Mouse (Mus musculus) spleen, postnatal 36 days (tissue): ENCODE results near the gene Atg4b.
"Not testable (repeated sequence)": the region's sequence is repeated elsewhere in the genome, so short reads cannot be mapped to it uniquely, and the experiment has no call there.

Experiments
- DNase-seq, 2 experiments: peaks; one replicate each; pipeline ENCODE4 v3.0.0; 2022; ENCODE audit warnings: low spot score in 2 of 2, mixed read lengths in 1 of 2

Gene Atg4b

GRCm38 (mm10) chr1:93817823-93818532 is 66.7 kb downstream of the Atg4b start:
- no peak for DNase-seq

- DNase-seq: no peak
Measured at GRCm38 (mm10) chr1:93818722-93819121, 67.4 kb downstream of the Atg4b start.

DNA sequence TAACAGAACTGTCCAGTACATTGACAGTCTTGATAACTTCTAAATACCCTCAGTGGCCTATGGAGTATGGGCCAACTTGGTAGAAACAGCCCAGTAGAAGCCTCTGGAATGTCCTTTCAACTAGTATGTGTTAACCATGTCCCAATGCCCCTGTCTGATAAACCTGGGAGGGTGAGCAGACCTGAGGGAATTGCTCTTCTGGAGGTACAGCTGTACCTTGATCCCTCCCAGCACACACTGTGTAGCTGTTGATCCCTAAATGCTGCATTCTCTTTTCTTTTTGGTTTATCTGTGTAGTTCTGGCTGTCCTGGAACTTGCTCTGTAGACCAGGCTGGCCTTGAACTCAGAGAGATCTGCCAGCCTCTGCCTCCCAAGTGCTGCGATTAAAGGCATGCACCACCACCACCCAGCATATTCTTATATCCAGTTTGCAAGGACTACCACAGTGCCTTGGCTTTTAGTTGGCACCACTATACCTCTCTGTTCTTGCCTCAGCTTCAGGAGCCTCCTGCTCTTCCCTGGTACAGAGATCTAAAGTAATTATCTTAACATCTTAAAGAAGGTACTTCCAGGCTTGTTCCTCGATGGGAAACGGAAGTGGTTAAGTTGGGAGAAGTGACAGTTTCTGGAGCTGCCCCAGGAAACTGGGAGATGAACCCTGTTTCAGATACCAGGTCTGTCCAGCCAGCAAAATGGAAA is 72.6 kb downstream of the Atg4b start:
- DNase-seq: no peak

- DNase-seq: no peak
Measured at GRCm38 (mm10) chr1:93824609-93825008, 73.3 kb downstream of the Atg4b start, which contains the start of gene D2hgdh. D2hgdh (plus strand) TSS chr1:93824909.

DNA sequence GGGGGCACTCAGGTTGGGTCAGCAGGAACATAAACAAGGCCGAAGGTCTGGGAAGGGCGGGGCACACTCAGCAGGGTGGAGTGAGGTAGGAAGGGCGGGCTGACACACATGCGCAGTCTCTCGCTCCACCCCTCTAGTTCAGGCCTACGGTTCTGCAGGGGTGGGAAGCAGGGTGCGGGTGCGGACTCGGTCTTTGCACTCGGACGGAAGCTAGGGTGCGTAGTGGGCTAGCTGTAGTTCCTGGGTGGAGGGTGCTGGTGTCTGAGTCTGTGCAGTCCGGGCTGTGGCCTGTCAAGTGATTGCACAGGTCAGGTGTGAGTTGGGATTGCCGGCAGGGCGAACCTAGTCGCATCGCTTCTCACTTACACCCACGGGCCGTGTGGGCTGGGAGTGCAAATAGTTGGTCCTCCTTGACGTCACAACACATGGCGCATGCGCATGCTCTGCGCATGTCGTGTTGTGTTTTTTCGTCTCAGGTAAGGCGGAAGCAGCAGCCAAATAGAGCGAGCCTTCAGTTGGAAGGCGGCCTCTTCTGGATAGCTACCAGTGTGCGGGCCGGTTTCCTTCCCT is 73.9 kb downstream of the Atg4b start:
- DNase-seq: peak; percentile 95 to 96

- no peak for DNase-seq
Measured at GRCm38 (mm10) chr1:93825771-93826539, 74.7 kb downstream of the Atg4b start.

DNA sequence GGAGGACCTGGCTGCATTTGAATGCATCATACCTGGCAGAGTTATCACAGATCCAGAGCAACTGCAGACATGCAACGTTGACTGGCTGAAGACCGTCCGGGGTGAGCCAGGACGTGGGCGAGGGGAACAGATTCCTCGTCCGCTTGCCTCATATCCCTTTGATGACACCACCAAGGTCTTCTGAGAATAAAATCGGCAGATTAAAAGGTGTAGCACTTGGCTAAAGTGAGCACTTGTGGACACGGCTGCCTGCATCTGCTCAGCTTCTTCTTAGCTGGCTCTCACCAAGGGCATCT is 75.2 kb downstream of the Atg4b start:
- DNase-seq: no peak

- DNase-seq: not testable (repeated sequence)
Measured at GRCm38 (mm10) chr1:93832754-93833360, 81.6 kb downstream of the Atg4b start.

- DNase-seq: no peak
Measured at GRCm38 (mm10) chr1:93834671-93835150, 83.4 kb downstream of the Atg4b start.

GRCm38 (mm10) chr1:93835211-93835610 is 83.9 kb downstream of the Atg4b start:
- no peak for DNase-seq

GRCm38 (mm10) chr1:93835876-93836531 is 84.7 kb downstream of the Atg4b start:
- DNase-seq: no peak

DNA sequence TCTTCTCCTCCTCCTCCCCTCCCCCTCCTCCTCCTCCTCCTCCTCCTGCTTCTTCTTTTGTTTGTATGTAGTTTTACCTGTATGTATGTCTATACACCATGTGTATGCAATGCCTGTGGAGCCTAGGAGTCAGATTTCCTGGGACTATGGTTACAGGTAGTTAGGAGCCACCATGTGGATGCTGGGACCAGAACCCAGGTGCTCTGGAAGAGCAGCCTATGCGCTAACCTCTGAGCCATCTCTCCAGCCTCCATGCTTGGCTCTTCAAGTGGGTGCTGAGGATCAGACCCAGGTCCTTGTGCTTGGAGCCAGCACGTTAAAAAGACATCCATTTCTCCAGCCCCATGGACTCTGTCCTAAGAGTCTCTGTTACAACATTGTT is 85.2 kb downstream of the Atg4b start:
- DNase-seq: no peak

DNA sequence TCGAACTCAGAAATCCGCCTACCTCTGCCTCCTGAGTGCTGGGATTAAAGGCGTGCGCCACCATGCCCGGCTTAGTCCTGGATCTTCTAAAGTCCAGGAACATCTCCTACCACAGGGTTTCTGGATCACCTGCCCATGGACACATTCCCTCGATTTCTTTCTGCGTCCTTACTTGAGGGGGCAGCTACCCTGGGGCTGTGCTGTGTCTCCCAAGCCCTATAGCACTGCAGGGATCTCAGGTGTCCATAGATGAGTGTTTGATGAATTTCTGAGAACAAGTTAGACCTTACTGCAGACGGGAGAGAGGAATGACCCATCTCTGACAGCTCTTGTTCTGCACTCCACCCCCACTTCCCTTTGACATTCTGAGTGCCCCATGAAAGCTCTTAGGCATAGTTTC is 86.0 kb downstream of the Atg4b start:
- no peak for DNase-seq

GRCm38 (mm10) chr1:93838569-93838968 is 87.3 kb downstream of the Atg4b start:
- not testable (repeated sequence) for DNase-seq
